Mouse (Mus musculus): ENCODE results near the gene Cfdp1. TPM values are rescaled to one million over a fixed set of nuclear protein-coding genes. Genes with fewer than 3 reads are reported as not detected.

The Cfdp1 gene
- polyA plus RNA-seq, 1 experiment from 2014 or later, result 205 TPM

DNA sequence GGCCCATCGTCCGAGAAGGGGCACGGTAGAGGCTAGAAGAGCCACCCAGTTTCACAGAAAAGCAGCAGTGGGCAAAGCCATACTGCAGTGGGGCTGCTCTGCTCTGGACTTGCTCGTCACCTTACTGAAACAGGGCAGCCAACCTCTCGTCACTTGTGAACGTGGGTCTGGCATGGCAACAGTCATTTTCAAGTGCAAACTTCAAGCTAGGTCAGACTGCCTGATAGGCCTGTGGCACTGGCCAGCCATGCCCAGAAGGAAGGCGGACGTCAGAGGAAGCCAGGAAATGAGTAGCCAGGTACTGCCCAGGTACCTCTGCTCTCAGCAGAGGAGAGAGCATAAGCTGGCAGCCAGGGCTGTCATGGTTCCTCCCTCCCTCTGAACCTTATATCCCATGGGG, 113.1 kb downstream of the Cfdp1 start:
- Histone ChIP-seq H3K27ac (ENCODE audit: low read depth, low read length) (no peak overlapping the region), H3K4me2 (ENCODE audit: low read depth) (no peak overlapping the region), H3K36me3 (ENCODE audit: control insufficient read depth, insufficient read depth, low read length) (no peaks in the 10 kb centered on the region), H3K4me3 (ENCODE audit: low read depth, low read length) (no peak overlapping the region), H3K4me1 (ENCODE audit: control insufficient read depth, insufficient read depth, low read length) (peaks cover 58% of the 10 kb centered on the region), H3K9me3 (ENCODE audit: control insufficient read depth, low read length) (no peaks in the 10 kb centered on the region), H3K9ac (ENCODE audit: low read length) (no peak overlapping the region), H3K27me3 (ENCODE audit: control insufficient read depth, insufficient read depth, low read length) (no peaks in the 10 kb centered on the region)
- 88% methylated on average over 8 of the region's 8 CpGs for WGBS
- no peak for ATAC-seq (ENCODE audit: insufficient read depth, low FRiP score, low TSS enrichment)
- DNase-seq (ENCODE audit: low spot score), result no peak

DNA sequence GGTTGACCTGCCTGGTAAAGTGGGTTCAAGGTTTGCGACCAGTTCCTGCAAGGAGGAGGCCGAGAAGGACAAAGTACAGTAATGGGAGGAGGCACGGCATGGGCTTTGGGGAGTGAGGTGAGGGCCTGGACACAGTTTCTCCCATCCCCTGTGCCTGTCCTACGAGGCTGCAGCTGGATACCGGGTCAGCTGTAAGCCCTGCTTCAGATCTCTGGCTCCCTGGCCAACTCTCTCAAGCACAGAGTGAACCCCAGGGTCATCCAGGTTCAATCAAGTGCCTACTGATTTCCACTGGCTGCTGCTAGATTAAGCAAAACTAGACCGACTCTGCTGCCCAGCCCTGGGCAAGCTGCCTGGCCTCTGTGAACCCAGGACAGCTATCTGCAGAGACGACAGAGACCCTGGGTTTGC, 113.8 kb downstream of the Cfdp1 start:
- no peak overlapping the region for H3K4me3 ChIP-seq (ENCODE audit: low read depth, low read length)
- H3K27me3 ChIP-seq (ENCODE audit: control insufficient read depth, insufficient read depth, low read length), result no peaks in the 10 kb centered on the region
- DNase-seq (ENCODE audit: low spot score), result no peak
- ATAC-seq (ENCODE audit: insufficient read depth, low FRiP score, low TSS enrichment), result no peak
- 76% methylated on average over 7 of the region's 7 CpGs for WGBS
- no peak overlapping the region for H3K4me2 ChIP-seq (ENCODE audit: low read depth)
- no peak overlapping the region for H3K9ac ChIP-seq (ENCODE audit: low read length)
- no peaks in the 10 kb centered on the region for H3K9me3 ChIP-seq (ENCODE audit: control insufficient read depth, low read length)
- H3K27ac ChIP-seq (ENCODE audit: low read depth, low read length), result no peak overlapping the region
- peaks cover 60% of the 10 kb centered on the region for H3K4me1 ChIP-seq (ENCODE audit: control insufficient read depth, insufficient read depth, low read length)
- no peaks in the 10 kb centered on the region for H3K36me3 ChIP-seq (ENCODE audit: control insufficient read depth, insufficient read depth, low read length)

- DNase-seq (ENCODE audit: low spot score) (no peak), ATAC-seq (ENCODE audit: insufficient read depth, low FRiP score, low TSS enrichment) (no peak)
- Histone ChIP-seq H3K4me2 (ENCODE audit: low read depth) (no peak overlapping the region), H3K9me3 (ENCODE audit: control insufficient read depth, low read length) (no peaks in the 10 kb centered on the region), H3K27me3 (ENCODE audit: control insufficient read depth, insufficient read depth, low read length) (no peaks in the 10 kb centered on the region), H3K36me3 (ENCODE audit: control insufficient read depth, insufficient read depth, low read length) (no peaks in the 10 kb centered on the region), H3K4me1 (ENCODE audit: control insufficient read depth, insufficient read depth, low read length) (peaks cover 67% of the 10 kb centered on the region), H3K4me3 (ENCODE audit: low read depth, low read length) (no peak overlapping the region), H3K9ac (ENCODE audit: low read length) (no peak overlapping the region), H3K27ac (ENCODE audit: low read depth, low read length) (no peak overlapping the region)
- WGBS, result 58% methylated on average over 7 of the region's 7 CpGs
Measured at GRCm38 (mm10) chr8:111739604-111740003, 114.5 kb downstream of the Cfdp1 start.

DNA sequence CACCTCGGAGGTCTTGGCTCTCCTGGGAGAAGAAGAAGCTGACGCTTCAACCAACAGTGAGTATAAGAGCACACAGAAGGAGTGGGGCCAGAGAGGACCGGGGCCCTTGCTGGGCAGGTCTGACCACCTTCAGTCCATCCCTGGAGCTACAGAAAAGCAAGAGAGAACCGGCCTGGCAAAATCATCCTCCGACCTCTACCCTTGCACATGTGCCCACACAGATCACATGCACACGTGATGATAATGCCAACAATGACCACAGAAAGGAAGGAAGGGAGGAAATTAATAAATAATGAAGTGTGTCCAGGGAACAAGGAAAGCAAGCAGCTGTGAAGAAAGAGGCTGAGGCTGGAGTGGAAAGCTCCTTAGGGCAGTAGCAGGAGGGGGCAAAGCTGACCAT, 115.2 kb downstream of the Cfdp1 start:
- ATAC-seq (ENCODE audit: insufficient read depth, low FRiP score, low TSS enrichment) (no peak), DNase-seq (ENCODE audit: low spot score) (no peak)
- no peak overlapping the region for H3K9ac ChIP-seq (ENCODE audit: low read length)
- no peak overlapping the region for H3K4me3 ChIP-seq (ENCODE audit: low read depth, low read length)
- no peaks in the 10 kb centered on the region for H3K36me3 ChIP-seq (ENCODE audit: control insufficient read depth, insufficient read depth, low read length)
- H3K27me3 ChIP-seq (ENCODE audit: control insufficient read depth, insufficient read depth, low read length), result no peaks in the 10 kb centered on the region
- no peak overlapping the region for H3K27ac ChIP-seq (ENCODE audit: low read depth, low read length)
- H3K9me3 ChIP-seq (ENCODE audit: control insufficient read depth, low read length), result no peaks in the 10 kb centered on the region
- H3K4me1 ChIP-seq (ENCODE audit: control insufficient read depth, insufficient read depth, low read length), result peaks cover 68% of the 10 kb centered on the region
- H3K4me2 ChIP-seq (ENCODE audit: low read depth), result no peak overlapping the region
- WGBS, result 79% methylated on average over 6 of the region's 6 CpGs

DNA sequence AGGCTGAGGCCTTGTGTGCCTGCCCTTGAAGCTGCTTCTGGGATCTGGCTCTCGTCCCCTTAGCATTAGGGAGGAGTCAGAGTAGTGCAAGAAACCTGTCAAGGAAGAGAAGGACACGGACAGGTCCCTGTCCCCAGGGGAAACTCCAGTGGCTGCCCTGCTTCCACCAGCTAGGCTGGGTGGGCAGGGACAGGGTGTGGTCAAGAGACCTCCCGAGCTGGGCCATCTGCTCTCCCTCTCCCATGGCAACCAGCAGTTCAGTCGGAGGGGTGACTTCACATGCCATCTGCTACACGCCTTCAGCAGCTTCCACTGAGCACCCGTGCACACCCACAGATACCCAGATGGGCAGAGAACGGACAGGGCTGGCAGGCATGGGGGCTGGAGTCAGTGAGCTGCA, 117.8 kb downstream of the Cfdp1 start:
- H3K4me3 ChIP-seq (ENCODE audit: low read depth, low read length), result no peak overlapping the region
- no peak overlapping the region; the same call in 1 of the 2 replicates for H3K9ac ChIP-seq (ENCODE audit: low read length)
- WGBS, result 47% methylated on average over 7 of the region's 7 CpGs
- peaks cover 69% of the 10 kb centered on the region for H3K4me1 ChIP-seq (ENCODE audit: control insufficient read depth, insufficient read depth, low read length)
- no peak for DNase-seq (ENCODE audit: low spot score)
- H3K27ac ChIP-seq (ENCODE audit: low read depth, low read length), result peak overlapping the region; percentile 30
- H3K4me2 ChIP-seq (ENCODE audit: low read depth), result no peak overlapping the region
- no peaks in the 10 kb centered on the region for H3K36me3 ChIP-seq (ENCODE audit: control insufficient read depth, insufficient read depth, low read length)
- no peaks in the 10 kb centered on the region for H3K27me3 ChIP-seq (ENCODE audit: control insufficient read depth, insufficient read depth, low read length)
- H3K9me3 ChIP-seq (ENCODE audit: control insufficient read depth, low read length), result no peaks in the 10 kb centered on the region
- peak; percentile 36; the same call in 1 of the 2 replicates for ATAC-seq (ENCODE audit: insufficient read depth, low FRiP score, low TSS enrichment)

DNA sequence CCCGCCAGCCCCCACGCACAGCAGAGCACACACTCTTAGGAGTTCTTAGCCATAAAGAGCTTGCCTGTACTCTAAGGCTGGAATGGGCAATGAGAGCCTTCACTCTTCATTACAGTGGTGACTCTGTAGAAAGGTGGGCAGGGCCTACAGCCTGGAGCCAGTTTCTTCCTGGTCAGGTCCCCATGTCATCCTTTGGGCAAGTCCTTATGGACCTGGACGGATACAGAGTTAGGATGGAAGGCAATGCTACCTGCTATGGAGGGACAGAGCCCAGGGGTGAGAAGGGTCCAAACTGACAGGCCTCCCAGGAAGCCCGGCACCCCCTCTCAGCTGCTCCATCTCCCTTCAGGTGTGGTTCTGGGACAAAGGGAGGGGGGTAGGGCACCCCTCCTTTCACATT, 118.3 kb downstream of the Cfdp1 start:
- Histone ChIP-seq H3K4me1 (ENCODE audit: control insufficient read depth, insufficient read depth, low read length) (peaks cover 71% of the 10 kb centered on the region), H3K4me2 (ENCODE audit: low read depth) (no peak overlapping the region), H3K9me3 (ENCODE audit: control insufficient read depth, low read length) (no peaks in the 10 kb centered on the region), H3K27me3 (ENCODE audit: control insufficient read depth, insufficient read depth, low read length) (no peaks in the 10 kb centered on the region), H3K9ac (ENCODE audit: low read length) (no peak overlapping the region; the same call in 1 of the 2 replicates), H3K27ac (ENCODE audit: low read depth, low read length) (peak overlapping the region; percentile 30), H3K4me3 (ENCODE audit: low read depth, low read length) (no peak overlapping the region), H3K36me3 (ENCODE audit: control insufficient read depth, insufficient read depth, low read length) (no peaks in the 10 kb centered on the region)
- no peak for ATAC-seq (ENCODE audit: insufficient read depth, low FRiP score, low TSS enrichment)
- DNase-seq (ENCODE audit: low spot score), result no peak
- 75% methylated on average over 4 of the region's 4 CpGs for WGBS

GRCm38 (mm10) chr8:111735335-111735761, 118.7 kb downstream of the Cfdp1 start:
- H3K4me2 ChIP-seq (ENCODE audit: low read depth), result no peak overlapping the region
- 0 out of 2 replicates have a peak overlapping the region, but pooled peaks have one; percentile 1 for H3K27ac ChIP-seq (ENCODE audit: low read depth, low read length)
- H3K9ac ChIP-seq (ENCODE audit: low read length), result no peak overlapping the region
- WGBS, result 68% methylated on average over 8 of the region's 8 CpGs
- ATAC-seq (ENCODE audit: insufficient read depth, low FRiP score, low TSS enrichment) (no peak), DNase-seq (ENCODE audit: low spot score) (no peak)
- no peaks in the 10 kb centered on the region for H3K36me3 ChIP-seq (ENCODE audit: control insufficient read depth, insufficient read depth, low read length)
- no peaks in the 10 kb centered on the region for H3K9me3 ChIP-seq (ENCODE audit: control insufficient read depth, low read length)
- H3K27me3 ChIP-seq (ENCODE audit: control insufficient read depth, insufficient read depth, low read length), result no peaks in the 10 kb centered on the region
- H3K4me3 ChIP-seq (ENCODE audit: low read depth, low read length), result no peak overlapping the region
- peaks cover 71% of the 10 kb centered on the region for H3K4me1 ChIP-seq (ENCODE audit: control insufficient read depth, insufficient read depth, low read length)

DNA sequence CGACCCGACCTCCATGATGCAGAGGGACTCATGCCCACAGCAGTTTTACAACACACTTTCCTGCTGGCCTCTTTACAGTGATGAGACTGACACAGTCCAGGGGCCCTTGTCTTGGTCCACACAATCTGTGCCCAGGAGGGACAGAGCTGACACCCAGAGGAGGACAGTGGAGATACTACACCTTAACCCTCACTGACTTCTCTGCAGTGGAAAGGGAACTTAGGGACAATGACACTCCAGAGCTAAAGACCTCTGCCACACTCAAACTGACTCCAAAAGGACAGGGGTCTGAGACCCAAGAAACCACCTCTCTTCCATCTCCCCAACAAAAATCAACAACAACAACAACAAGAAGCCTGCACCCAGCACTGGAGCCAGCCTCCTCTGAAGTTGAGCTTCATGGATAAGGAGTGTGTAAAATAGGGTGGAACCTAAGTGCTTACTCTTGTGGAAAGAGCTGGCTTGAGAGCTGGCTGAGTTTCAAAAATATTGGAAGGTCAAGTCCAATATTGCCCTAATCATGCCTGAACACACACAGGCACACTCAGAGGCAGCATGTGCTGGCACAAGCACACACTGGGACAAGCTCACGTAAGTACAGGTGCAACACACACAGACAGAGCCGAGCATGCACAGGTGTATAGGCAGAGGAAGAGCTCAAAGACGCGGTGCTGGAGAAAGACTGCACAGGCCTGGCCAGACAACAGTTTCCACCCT, 119.7 kb downstream of the Cfdp1 start:
- peak overlapping the region; percentile 11; the same call in 1 of the 2 replicates for H3K27ac ChIP-seq (ENCODE audit: low read depth, low read length)
- no peaks in the 10 kb centered on the region for H3K27me3 ChIP-seq (ENCODE audit: control insufficient read depth, insufficient read depth, low read length)
- ATAC-seq (ENCODE audit: insufficient read depth, low FRiP score, low TSS enrichment) (no peak), DNase-seq (ENCODE audit: low spot score) (no peak)
- no peaks in the 10 kb centered on the region for H3K9me3 ChIP-seq (ENCODE audit: control insufficient read depth, low read length)
- H3K4me3 ChIP-seq (ENCODE audit: low read depth, low read length), result no peak overlapping the region
- peaks cover 70% of the 10 kb centered on the region for H3K4me1 ChIP-seq (ENCODE audit: control insufficient read depth, insufficient read depth, low read length)
- no peaks in the 10 kb centered on the region for H3K36me3 ChIP-seq (ENCODE audit: control insufficient read depth, insufficient read depth, low read length)
- no peak overlapping the region for H3K9ac ChIP-seq (ENCODE audit: low read length)
- no peak overlapping the region for H3K4me2 ChIP-seq (ENCODE audit: low read depth)
- WGBS, result 52% methylated on average over 6 of the region's 6 CpGs

GRCm38 (mm10) chr8:111733581-111734243, 120.4 kb downstream of the Cfdp1 start:
- Histone ChIP-seq H3K36me3 (ENCODE audit: control insufficient read depth, insufficient read depth, low read length) (no peaks in the 10 kb centered on the region), H3K27ac (ENCODE audit: low read depth, low read length) (peak overlapping the region; percentile 51), H3K4me2 (ENCODE audit: low read depth) (no peak overlapping the region), H3K9ac (ENCODE audit: low read length) (no peak overlapping the region), H3K27me3 (ENCODE audit: control insufficient read depth, insufficient read depth, low read length) (no peaks in the 10 kb centered on the region), H3K4me1 (ENCODE audit: control insufficient read depth, insufficient read depth, low read length) (peaks cover 68% of the 10 kb centered on the region), H3K4me3 (ENCODE audit: low read depth, low read length) (no peak overlapping the region), H3K9me3 (ENCODE audit: control insufficient read depth, low read length) (no peaks in the 10 kb centered on the region)
- DNase-seq (ENCODE audit: low spot score) (peak; percentile 41), ATAC-seq (ENCODE audit: insufficient read depth, low FRiP score, low TSS enrichment) (no peak)
- WGBS, result 9% methylated on average over 5 of the region's 5 CpGs
